Mouse (Mus musculus) lung, postnatal 0 days (tissue): ENCODE measurements around the gene Unc5c.

Source experiments
- CTCF ChIP-seq: IDR thresholded peaks from 2 replicates; pipeline ENCODE4 v1.5.1; 2016; ENCODE audit warnings: antibody characterized with exemption, mild to moderate bottlenecking
- EP300 ChIP-seq: IDR thresholded peaks from 2 replicates; pipeline ENCODE4 v1.6.1; 2016; ENCODE audit warnings: antibody characterized with exemption, mild to moderate bottlenecking, control low read depth

DNA sequence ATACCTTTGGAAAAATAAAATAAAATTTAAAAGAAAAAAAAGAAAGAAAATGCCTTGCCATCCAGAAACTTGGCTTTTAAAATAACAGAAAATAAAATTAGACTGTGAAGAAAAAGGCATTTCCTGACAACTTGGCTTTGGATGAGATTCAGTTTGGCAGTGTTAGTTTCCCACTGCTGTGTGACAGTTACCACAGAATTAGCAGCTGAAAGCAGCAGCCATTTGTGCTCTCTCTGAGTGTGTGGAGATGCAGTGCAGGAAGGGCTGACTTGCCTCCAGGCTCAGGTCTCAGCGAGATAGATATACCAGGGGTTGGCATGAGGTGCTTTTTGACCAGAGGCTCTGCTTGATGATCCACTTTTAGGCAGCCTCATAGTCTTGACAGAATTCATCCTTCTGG lies 151.7 kb downstream of the Unc5c start:
- TF ChIP-seq CTCF = no peak
- no peak for TF ChIP-seq EP300
